Mouse (Mus musculus): ENCODE results near the gene Psmd1.

DNA sequence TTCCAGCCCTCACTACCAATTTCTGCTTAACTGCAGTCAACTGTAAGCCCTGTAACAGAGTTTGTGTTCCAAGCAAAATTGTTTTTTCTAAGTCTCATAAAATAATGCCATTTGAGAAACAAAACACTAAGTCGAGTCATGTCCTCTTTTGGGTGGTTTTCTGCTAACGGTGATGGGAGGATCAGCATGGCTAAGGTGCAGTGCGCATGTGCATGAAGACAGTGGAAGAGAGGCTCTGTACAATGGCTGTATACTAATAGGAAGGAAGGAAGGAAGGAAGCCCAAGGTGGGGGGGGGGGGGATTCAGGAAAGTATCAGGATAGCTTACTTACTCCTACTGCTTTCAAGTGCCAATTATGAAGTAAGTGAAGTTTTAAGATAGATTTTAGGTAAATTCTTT is 50.0 kb downstream of the Psmd1 start:
- TF ChIP-seq EP300 (IDR thresholded peaks at IDR 0.05) (0 out of 2 replicates have a peak, but pooled peaks have one; percentile 27), CTCF (IDR thresholded peaks at IDR 0.05) (no peak)

Data from lung, postnatal 0 days (tissue).